Mouse (Mus musculus) intestine, embryonic 14.5 days (tissue): ENCODE data around the gene P2rx1. TPM values are rescaled to one million over a fixed set of nuclear protein-coding genes. Genes with fewer than 3 reads are reported as not detected.

Experiments
- ATAC-seq: fragments of 200-750 bp; cut with Nextera tagmentation; replicated peaks from 2 replicates; pipeline ENCODE4 v1.8.0; 2017; ENCODE audit warnings: low read depth, moderate number of reproducible peaks, moderate TSS enrichment, moderate library complexity; ENCODE audit not compliant: low FRiP score, low TSS enrichment
- DNase-seq: peaks from one replicate; pipeline ENCODE4 v3.0.0-alpha.2; 2018; ENCODE audit warnings: low spot score
- H3K27ac ChIP-seq: fragments of 300-500 bp; sonication (generic); 2 replicates; pipeline ENCODE4 v1.5.1; 2014; ENCODE audit warnings: low read depth, mild to moderate bottlenecking, control low read depth
- H3K27me3 ChIP-seq: fragments of 300-500 bp; sonication (generic); replicated peaks from 2 replicates; pipeline ENCODE4 v1.6.1; 2014; ENCODE audit warnings: low read length, control low read depth; ENCODE audit not compliant: control insufficient read depth, insufficient read depth
- H3K36me3 ChIP-seq: fragments of 300-500 bp; sonication (generic); 2 replicates; pipeline ENCODE4 v1.6.1; 2014; ENCODE audit warnings: low read length, control low read depth; ENCODE audit not compliant: control insufficient read depth, insufficient read depth
- H3K4me1 ChIP-seq: fragments of 300-500 bp; sonication (generic); replicated peaks from 2 replicates; pipeline ENCODE4 v1.6.1; 2014; ENCODE audit warnings: low read length, control low read depth, mixed read lengths; ENCODE audit not compliant: control insufficient read depth, insufficient read depth
- H3K4me2 ChIP-seq: fragments of 300-500 bp; sonication (generic); 2 replicates; pipeline ENCODE4 v1.6.1; 2014; ENCODE audit warnings: low read length
- H3K4me3 ChIP-seq: fragments of 300-500 bp; sonication (generic); 2 replicates; pipeline ENCODE4 v1.5.1; 2014; ENCODE audit warnings: low read depth, low read length, control low read depth, mixed read lengths
- H3K9ac ChIP-seq: fragments of 300-500 bp; sonication (generic); 2 replicates; pipeline ENCODE4 v1.6.1; 2014; ENCODE audit warnings: mild to moderate bottlenecking, low read length
- H3K9me3 ChIP-seq: fragments of 300-500 bp; sonication (generic); 2 replicates; pipeline ENCODE4 v1.6.1; 2016; ENCODE audit warnings: low read length, control low read depth; ENCODE audit not compliant: control insufficient read depth
- WGBS: fragments of 180-500 bp; shearing (Covaris S2); extraction: QIAGEN DNeasy Blood & Tissue Kit; methylation state at CpG from one replicate; pipeline ENCODE4 v1.1.7; 2014; 5-methylcytosine and 5-hydroxymethylcytosine counted together
- microRNA-seq: library from miRNA; unstranded; fragments of <30 nt; microRNA quantifications from one replicate; pipeline ENCODE4, GENCODE M21; 2016
- polyA plus RNA-seq: library from polyadenylated mRNA; unstranded; fragments of >200 nt; fragmentation: Nextera tagmentation; extraction: Ambion mirVana; gene quantifications from 2 replicates; pipeline ENCODE4 v1.2.1, GENCODE M21; 2014

P2rx1 gene
- polyA plus RNA-seq, 1 experiment from 2014 or later: 10.1 TPM

GRCm38 (mm10) chr11:73059630-73060029 lies 60.7 kb downstream of the P2rx1 start:
- ATAC-seq (no peak), DNase-seq (no peak)
- no peak overlapping the region for H3K4me2 ChIP-seq
- H3K9me3 ChIP-seq: no peaks in the 10 kb centered on the region
- H3K27ac ChIP-seq: no peak overlapping the region
- peaks cover 52% of the 10 kb centered on the region for H3K36me3 ChIP-seq
- 91% methylated on average over 3 of the region's 3 CpGs for WGBS
- H3K27me3 ChIP-seq: no peaks in the 10 kb centered on the region
- H3K4me3 ChIP-seq: no peak overlapping the region
- H3K9ac ChIP-seq: no peak overlapping the region
- H3K4me1 ChIP-seq: no peaks in the 10 kb centered on the region

- DNase-seq (no peak), ATAC-seq (no peak)
- no peaks in the 10 kb centered on the region for H3K4me1 ChIP-seq
- no peak overlapping the region for H3K4me3 ChIP-seq
- H3K36me3 ChIP-seq: peaks cover 45% of the 10 kb centered on the region
- H3K27ac ChIP-seq: no peak overlapping the region
- no peaks in the 10 kb centered on the region for H3K9me3 ChIP-seq
- no peak overlapping the region for H3K4me2 ChIP-seq
- H3K9ac ChIP-seq: no peak overlapping the region
- WGBS: 97% methylated on average over 3 of the region's 3 CpGs
- H3K27me3 ChIP-seq: no peaks in the 10 kb centered on the region
Observed at GRCm38 (mm10) chr11:73061413-73061812, 62.5 kb downstream of the P2rx1 start.

Small RNAs within 50 kb of the gene (microRNA-seq; reads per million reads assigned to microRNA genes)
- gene Gm44467: not detected

Other genes starting within 250 kb of the P2rx1 start
- 2.5 and 3.7 TPM in 2 replicates for gene Cyb5d2, start 203.0 kb upstream of the P2rx1 start, polyA plus RNA-seq
- 12.2 and 12.8 TPM in 2 replicates for gene Zzef1, start 202.9 kb upstream of the P2rx1 start, polyA plus RNA-seq
- gene Atp2a3, start 37.9 kb upstream of the P2rx1 start, polyA plus RNA-seq: 17.4 and 21.4 TPM in 2 replicates
- gene Camkk1, start 19.9 kb downstream of the P2rx1 start, polyA plus RNA-seq: 4.4 and 4.5 TPM in 2 replicates
- gene Ncbp3, start 48.7 kb downstream of the P2rx1 start, polyA plus RNA-seq: 10.0 and 11.9 TPM in 2 replicates
- gene Itgae, start 91.5 kb downstream of the P2rx1 start, polyA plus RNA-seq: 0.23 and 0.28 TPM in 2 replicates
- gene Haspin, start 139.2 kb downstream of the P2rx1 start, polyA plus RNA-seq: 16.0 and 16.3 TPM in 2 replicates
- 0.07 TPM in 1 of 2 replicates, not detected in the other for gene P2rx5, start 161.3 kb downstream of the P2rx1 start, polyA plus RNA-seq
- gene Emc6, start 177.9 kb downstream of the P2rx1 start, polyA plus RNA-seq: 123 and 130 TPM in 2 replicates
- 233 and 258 TPM in 2 replicates for gene Tax1bp3, start 178.0 kb downstream of the P2rx1 start, polyA plus RNA-seq
- gene Ctns, start 199.9 kb downstream of the P2rx1 start, polyA plus RNA-seq: 15.6 and 17.0 TPM in 2 replicates
- gene Shpk, start 200.4 kb downstream of the P2rx1 start, polyA plus RNA-seq: 1.1 and 1.2 TPM in 2 replicates
- 0.07 TPM in 1 of 2 replicates, not detected in the other for gene Trpv1, start 235.2 kb downstream of the P2rx1 start, polyA plus RNA-seq